Mouse (Mus musculus): ENCODE data around the gene Pop4. TPM values are rescaled to one million over a fixed set of nuclear protein-coding genes. Genes with fewer than 3 reads are reported as not detected.
A peak's percentile ranks its signal among the peaks of the same experiment; 100 is the strongest.

Gene Pop4
- polyA plus RNA-seq, 1 experiment, result 3.7 TPM

DNA sequence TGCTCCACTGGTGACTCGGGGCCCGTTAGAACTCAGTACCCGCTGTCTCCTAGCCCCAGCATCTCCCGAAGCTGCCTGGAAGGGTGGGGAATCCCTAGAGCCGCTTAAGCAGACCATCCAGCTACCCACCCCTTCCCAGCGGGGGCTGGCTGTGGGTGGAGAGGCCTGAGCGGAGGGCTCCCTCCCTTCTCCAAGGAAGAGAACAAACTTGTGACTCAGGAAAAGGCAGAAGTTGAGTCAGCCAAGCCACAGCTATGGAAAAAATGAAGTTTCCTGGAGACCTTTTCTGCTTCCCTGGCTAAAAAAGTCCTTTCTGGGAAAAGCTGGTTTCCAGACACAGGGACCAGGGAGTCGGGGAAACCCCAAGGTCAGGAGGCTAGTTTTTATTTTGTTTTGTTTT lies 40.9 kb downstream of the Pop4 start:
- peak overlapping the region; percentile 71 for H3K27ac ChIP-seq (ENCODE audit: insufficient read depth, low read depth, low read length)
- peaks cover 5% of the 10 kb centered on the region; the same call in 1 of the 2 replicates for H3K4me1 ChIP-seq (ENCODE audit: control insufficient read depth, insufficient read depth, insufficient read length, low read length)
- no peak overlapping the region for H3K4me3 ChIP-seq (ENCODE audit: low read depth, low read length)
- H3K27me3 ChIP-seq (ENCODE audit: control insufficient read depth, insufficient read depth, low read length), result no peaks in the 10 kb centered on the region
- 26% methylated on average over 8 of the region's 8 CpGs for WGBS
- no peak for TF ChIP-seq POLR2A (IDR thresholded peaks at IDR 0.05; ENCODE audit: low read depth, low read length)
- TF ChIP-seq CTCF (IDR thresholded peaks at IDR 0.05; ENCODE audit: extremely low read depth, insufficient read length, insufficient replicate concordance, low read depth, low read length), result no peak
- no peaks in the 10 kb centered on the region; the same call in 1 of the 2 replicates for H3K36me3 ChIP-seq (ENCODE audit: control insufficient read depth, insufficient read depth, low read length)

DNA sequence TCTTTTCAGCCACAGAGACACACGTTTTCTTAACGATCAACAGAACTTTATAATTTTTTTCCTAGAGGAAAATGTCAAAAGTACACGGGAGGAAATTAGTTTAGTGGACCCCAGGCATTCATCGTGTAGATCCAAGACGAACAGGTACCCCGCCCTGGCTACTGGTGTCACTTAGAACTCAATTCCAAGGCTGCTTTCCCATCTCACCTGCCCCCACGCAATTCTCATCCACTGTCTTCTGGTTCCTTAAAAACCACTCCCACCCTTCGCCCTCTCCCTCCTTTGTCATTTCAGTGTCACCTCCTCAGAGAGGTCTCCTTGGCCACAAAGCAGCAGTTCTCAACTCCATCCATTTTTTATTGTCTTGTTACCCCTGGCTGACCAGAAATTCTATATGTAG lies 42.9 kb downstream of the Pop4 start:
- Histone ChIP-seq H3K4me1 (ENCODE audit: control insufficient read depth, insufficient read depth, insufficient read length, low read length) (peaks cover 11% of the 10 kb centered on the region; the same call in 1 of the 2 replicates), H3K27ac (ENCODE audit: insufficient read depth, low read depth, low read length) (no peak overlapping the region), H3K4me3 (ENCODE audit: low read depth, low read length) (peak overlapping the region; percentile 88), H3K27me3 (ENCODE audit: control insufficient read depth, insufficient read depth, low read length) (no peaks in the 10 kb centered on the region), H3K36me3 (ENCODE audit: control insufficient read depth, insufficient read depth, low read length) (no peaks in the 10 kb centered on the region; the same call in 1 of the 2 replicates)
- no peak for TF ChIP-seq CTCF (IDR thresholded peaks at IDR 0.05; ENCODE audit: extremely low read depth, insufficient read length, insufficient replicate concordance, low read depth, low read length)
- WGBS, result 25% methylated on average over 8 of the region's 8 CpGs

DNA sequence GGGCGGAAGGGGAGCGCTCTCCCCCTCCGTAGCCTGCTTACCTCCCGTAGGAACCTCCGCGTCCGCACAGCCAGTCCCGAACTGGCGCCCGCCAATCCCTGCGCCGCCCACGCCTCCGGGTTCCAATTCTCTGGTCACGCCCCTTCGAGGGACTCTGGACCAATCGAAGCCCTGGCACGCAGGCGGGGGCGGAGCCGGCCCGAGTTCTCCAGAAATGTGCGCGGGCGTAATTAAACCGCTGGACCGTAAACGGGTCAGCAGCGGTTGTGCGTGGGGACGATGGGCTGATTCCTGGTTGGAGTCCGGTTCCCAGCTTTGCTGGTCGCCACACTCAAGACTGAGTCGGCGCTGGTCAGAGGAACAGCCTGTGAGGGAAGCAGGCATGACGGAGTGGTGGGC lies 43.3 kb downstream of the Pop4 start, which contains the start of gene Plekhf1:
TSS of gene Plekhf1 (minus strand) at position 117 of the 399 bp plus-strand sequence.
- TF ChIP-seq POLR2A (IDR thresholded peaks at IDR 0.05; ENCODE audit: low read depth, low read length), result peak; percentile 90
- TF ChIP-seq CTCF (IDR thresholded peaks at IDR 0.05; ENCODE audit: extremely low read depth, insufficient read length, insufficient replicate concordance, low read depth, low read length), result no peak
- H3K36me3 ChIP-seq (ENCODE audit: control insufficient read depth, insufficient read depth, low read length), result no peaks in the 10 kb centered on the region; the same call in 1 of the 2 replicates
- under 1% methylated on average over 36 of the region's 36 CpGs for WGBS

DNA sequence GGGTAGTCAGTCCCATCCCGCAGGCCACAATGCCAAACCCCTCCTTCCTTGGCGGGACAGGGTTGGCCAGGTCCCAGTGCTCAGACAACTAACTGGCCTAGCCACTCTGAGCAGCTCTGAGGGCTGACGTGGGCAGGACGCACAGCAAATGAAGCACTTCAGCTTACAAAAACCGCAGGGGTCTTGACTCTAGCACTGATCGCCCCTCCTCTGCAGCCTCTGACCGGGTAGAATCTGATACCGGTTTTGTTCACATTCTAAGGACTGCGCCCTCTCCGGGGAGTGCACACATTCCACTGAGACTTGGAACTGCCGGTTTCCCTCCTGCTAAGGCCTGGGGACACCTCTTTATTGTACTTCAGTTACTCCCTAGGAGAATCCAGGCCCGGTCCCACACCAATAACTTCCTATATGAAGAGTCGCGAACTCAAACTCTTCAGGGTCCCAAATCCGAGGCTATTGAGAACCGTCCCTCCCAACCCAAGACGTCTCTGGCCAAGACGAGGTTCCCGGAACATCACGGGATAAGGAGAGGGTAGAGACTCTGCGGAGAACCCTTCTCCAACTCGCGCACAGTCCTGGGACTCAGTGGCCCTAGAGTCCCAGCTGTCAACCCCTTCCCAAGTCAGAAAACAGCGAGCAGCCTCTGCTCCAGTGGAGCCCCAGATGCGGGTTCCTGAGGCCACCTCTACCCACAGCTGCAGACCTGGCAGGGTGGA lies 43.9 kb downstream of the Pop4 start:
- TF ChIP-seq POLR2A (IDR thresholded peaks at IDR 0.05; ENCODE audit: low read depth, low read length), result no peak
- TF ChIP-seq CTCF (IDR thresholded peaks at IDR 0.05; ENCODE audit: extremely low read depth, insufficient read length, insufficient replicate concordance, low read depth, low read length), result peak; percentile 18; the same call in 1 of the 2 replicates
- Histone ChIP-seq H3K36me3 (ENCODE audit: control insufficient read depth, insufficient read depth, low read length) (no peaks in the 10 kb centered on the region; the same call in 1 of the 2 replicates), H3K4me1 (ENCODE audit: control insufficient read depth, insufficient read depth, insufficient read length, low read length) (peaks cover 11% of the 10 kb centered on the region; the same call in 1 of the 2 replicates), H3K4me3 (ENCODE audit: low read depth, low read length) (peak overlapping the region; percentile 88), H3K27ac (ENCODE audit: insufficient read depth, low read depth, low read length) (peak overlapping the region; percentile 77), H3K27me3 (ENCODE audit: control insufficient read depth, insufficient read depth, low read length) (no peaks in the 10 kb centered on the region)
- WGBS, result under 1% methylated on average over 25 of the region's 25 CpGs

More for the DNA sequence above, 43.3 kb downstream of the Pop4 start, which contains the start of gene Plekhf1:
- no peaks in the 10 kb centered on the region for H3K27me3 ChIP-seq (ENCODE audit: control insufficient read depth, insufficient read depth, low read length)
- H3K4me3 ChIP-seq (ENCODE audit: low read depth, low read length), result peak within 1 kb of the TSS; percentile 88
- H3K4me1 ChIP-seq (ENCODE audit: control insufficient read depth, insufficient read depth, insufficient read length, low read length), result peaks cover 11% of the 10 kb centered on the region; the same call in 1 of the 2 replicates
- peak within 1 kb of the TSS; percentile 77 for H3K27ac ChIP-seq (ENCODE audit: insufficient read depth, low read depth, low read length)

GRCm38 (mm10) chr7:38226226-38226625 lies 45.0 kb downstream of the Pop4 start:
- Histone ChIP-seq H3K4me1 (ENCODE audit: control insufficient read depth, insufficient read depth, insufficient read length, low read length) (peaks cover 16% of the 10 kb centered on the region; the same call in 1 of the 2 replicates), H3K27ac (ENCODE audit: insufficient read depth, low read depth, low read length) (peak overlapping the region; percentile 77), H3K4me3 (ENCODE audit: low read depth, low read length) (peak overlapping the region; percentile 35), H3K27me3 (ENCODE audit: control insufficient read depth, insufficient read depth, low read length) (no peaks in the 10 kb centered on the region), H3K36me3 (ENCODE audit: control insufficient read depth, insufficient read depth, low read length) (peaks cover 2% of the 10 kb centered on the region)
- 56% methylated on average over 2 of the region's 2 CpGs for WGBS
- TF ChIP-seq POLR2A (IDR thresholded peaks at IDR 0.05; ENCODE audit: low read depth, low read length) (no peak), CTCF (IDR thresholded peaks at IDR 0.05; ENCODE audit: extremely low read depth, insufficient read length, insufficient replicate concordance, low read depth, low read length) (no peak)

GRCm38 (mm10) chr7:38224577-38225369 lies 46.5 kb downstream of the Pop4 start:
- H3K27ac ChIP-seq (ENCODE audit: insufficient read depth, low read depth, low read length), result peak overlapping the region; percentile 28; the same call in 1 of the 2 replicates
- peaks cover 12% of the 10 kb centered on the region for H3K36me3 ChIP-seq (ENCODE audit: control insufficient read depth, insufficient read depth, low read length)
- peaks cover 21% of the 10 kb centered on the region; the same call in 1 of the 2 replicates for H3K4me1 ChIP-seq (ENCODE audit: control insufficient read depth, insufficient read depth, insufficient read length, low read length)
- TF ChIP-seq CTCF (IDR thresholded peaks at IDR 0.05; ENCODE audit: extremely low read depth, insufficient read length, insufficient replicate concordance, low read depth, low read length) (no peak), POLR2A (IDR thresholded peaks at IDR 0.05; ENCODE audit: low read depth, low read length) (no peak)
- H3K27me3 ChIP-seq (ENCODE audit: control insufficient read depth, insufficient read depth, low read length), result no peaks in the 10 kb centered on the region
- WGBS, result 85% methylated on average over 13 of the region's 13 CpGs
- H3K4me3 ChIP-seq (ENCODE audit: low read depth, low read length), result peak overlapping the region; percentile 20; the same call in 1 of the 2 replicates
